Mouse (Mus musculus): Measurements from ENCODE around the gene Cela1. TPM values are rescaled to one million over a fixed set of nuclear protein-coding genes. Genes with fewer than 3 reads are reported as not detected.

The Cela1 gene
- polyA plus RNA-seq, 1 experiment, result 8.3 TPM

DNA sequence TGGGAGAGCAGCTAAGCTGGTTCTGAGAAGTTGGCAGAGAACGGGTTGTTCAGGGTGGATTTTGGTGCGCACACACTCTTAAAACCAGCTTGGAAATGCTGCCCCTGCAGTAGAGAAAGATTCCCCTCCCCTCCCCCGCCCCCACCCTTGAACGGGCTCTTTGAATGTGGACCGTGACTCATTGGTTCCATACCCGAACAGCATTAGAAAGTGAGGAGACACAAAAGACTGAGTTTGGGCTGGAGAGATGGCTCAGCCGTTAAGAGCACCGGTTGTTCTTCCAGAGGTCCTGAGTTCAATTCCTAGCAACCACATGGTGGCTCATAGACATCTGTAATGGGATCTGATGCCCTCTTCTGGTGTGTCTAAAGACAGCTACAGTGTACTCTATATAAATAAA, 17.7 kb downstream of the Cela1 start:
- Histone ChIP-seq H3K27me3 (ENCODE audit: control insufficient read depth, insufficient read depth, low read length) (no peaks in the 10 kb centered on the region), H3K4me3 (replicated peaks; ENCODE audit: insufficient read depth, low read depth, low read length) (no peak overlapping the region), H3K4me1 (ENCODE audit: control insufficient read depth, insufficient read depth, low read length) (no peaks in the 10 kb centered on the region), H3K27ac (ENCODE audit: insufficient read depth, low read length) (no peak overlapping the region)
- TF ChIP-seq POLR2A (IDR thresholded peaks at IDR 0.05; ENCODE audit: borderline replicate concordance, insufficient read depth, low read length), result no peak
- no peak for TF ChIP-seq CTCF (IDR thresholded peaks at IDR 0.05; ENCODE audit: borderline replicate concordance, insufficient read depth, low read depth, low read length)
- 55% methylated on average over 8 of the region's 8 CpGs for WGBS
- no peak for DNase-seq

DNA sequence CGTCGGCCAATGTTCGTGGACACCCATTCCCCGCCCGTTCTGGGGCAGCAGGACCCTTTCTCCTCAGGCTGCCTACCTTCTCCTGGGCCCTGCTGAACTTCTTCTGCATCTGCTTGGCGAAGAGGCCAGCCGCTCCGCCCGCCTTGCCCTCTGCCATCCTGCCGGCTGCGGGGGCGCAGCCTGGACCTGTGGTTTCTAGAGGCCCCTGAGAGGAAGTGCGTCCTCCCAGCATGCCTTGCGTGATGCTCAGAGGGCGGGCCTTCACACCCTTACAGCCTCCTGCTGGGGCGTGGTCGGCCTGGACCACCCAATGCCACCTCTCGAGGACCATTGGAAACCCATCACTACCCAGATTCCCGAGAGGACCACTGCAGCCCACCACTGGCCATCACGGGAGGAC, 18.4 kb downstream of the Cela1 start, which contains the start of gene Bin2:
TSS of gene Bin2 (minus strand) at position 217 of the 400 bp plus-strand sequence.
- Histone ChIP-seq H3K4me1 (ENCODE audit: control insufficient read depth, insufficient read depth, low read length) (no peaks in the 10 kb centered on the region), H3K27ac (ENCODE audit: insufficient read depth, low read length) (no peak within 1 kb of the TSS), H3K27me3 (ENCODE audit: control insufficient read depth, insufficient read depth, low read length) (no peaks in the 10 kb centered on the region), H3K4me3 (replicated peaks; ENCODE audit: insufficient read depth, low read depth, low read length) (no peak within 1 kb of the TSS)
- 93% methylated on average over 20 of the region's 20 CpGs for WGBS
- TF ChIP-seq POLR2A (IDR thresholded peaks at IDR 0.05; ENCODE audit: borderline replicate concordance, insufficient read depth, low read length) (no peak), CTCF (IDR thresholded peaks at IDR 0.05; ENCODE audit: borderline replicate concordance, insufficient read depth, low read depth, low read length) (no peak)
- no peak for DNase-seq

DNA sequence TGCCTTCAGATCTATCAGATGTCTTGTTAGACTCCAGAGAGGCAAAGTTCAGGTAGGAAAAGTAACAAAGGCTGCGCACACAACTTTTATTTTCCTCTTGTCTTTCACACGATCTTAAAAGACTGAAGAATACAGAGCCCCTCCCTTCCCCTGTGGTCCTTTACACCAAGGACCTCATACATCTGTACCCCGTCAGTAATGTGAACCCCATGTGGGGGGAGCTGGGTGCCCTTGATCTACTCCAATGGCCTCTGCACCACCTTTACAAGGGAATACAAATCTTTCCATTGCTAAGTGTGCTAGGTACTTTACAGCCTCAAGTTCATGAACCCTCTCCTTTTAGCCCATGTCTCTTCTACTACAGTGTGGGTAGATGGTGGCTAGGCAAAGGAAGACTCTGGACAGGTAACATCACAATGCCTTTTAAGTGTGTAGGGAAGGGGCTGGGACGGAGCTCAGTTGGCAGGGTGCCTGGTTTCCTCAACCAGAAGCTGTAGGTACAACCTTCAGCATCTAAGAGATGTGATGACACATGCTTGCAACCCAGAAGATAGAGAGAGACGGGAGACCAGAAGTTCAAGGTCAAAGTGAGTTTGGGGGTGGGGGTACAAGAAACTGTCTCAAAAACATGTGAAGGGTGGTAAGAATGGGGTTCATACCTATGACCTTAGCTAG, 19.7 kb downstream of the Cela1 start:
- no peaks in the 10 kb centered on the region for H3K4me1 ChIP-seq (ENCODE audit: control insufficient read depth, insufficient read depth, low read length)
- H3K4me3 ChIP-seq (replicated peaks; ENCODE audit: insufficient read depth, low read depth, low read length), result no peak overlapping the region
- no peak overlapping the region for H3K27ac ChIP-seq (ENCODE audit: insufficient read depth, low read length)
- no peaks in the 10 kb centered on the region for H3K27me3 ChIP-seq (ENCODE audit: control insufficient read depth, insufficient read depth, low read length)
- WGBS, result 86% methylated on average over 5 of the region's 5 CpGs
- DNase-seq, result no peak
- no peak for TF ChIP-seq CTCF (IDR thresholded peaks at IDR 0.05; ENCODE audit: borderline replicate concordance, insufficient read depth, low read depth, low read length)
- TF ChIP-seq POLR2A (IDR thresholded peaks at IDR 0.05; ENCODE audit: borderline replicate concordance, insufficient read depth, low read length), result no peak

DNA sequence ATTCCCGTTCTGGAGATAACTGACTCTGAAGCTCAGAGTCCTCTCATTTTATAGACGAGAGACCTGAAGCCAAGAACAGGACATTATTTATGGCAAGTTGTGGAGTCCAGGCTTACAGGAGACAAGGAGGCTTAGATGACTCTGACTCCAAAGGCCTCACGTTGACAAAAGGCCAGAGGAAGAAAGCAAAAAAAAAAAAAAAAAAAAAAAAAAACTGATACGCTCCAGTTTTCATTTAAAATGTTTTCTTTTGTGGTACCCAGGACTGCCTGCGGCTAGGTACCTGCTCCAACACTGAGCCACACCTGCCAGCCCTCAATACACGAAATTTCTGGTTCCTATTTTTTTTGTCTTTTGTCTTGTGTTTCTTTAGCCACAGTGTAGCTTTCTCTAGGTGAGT, 20.3 kb downstream of the Cela1 start:
- no peak for DNase-seq
- no peak overlapping the region for H3K4me3 ChIP-seq (replicated peaks; ENCODE audit: insufficient read depth, low read depth, low read length)
- WGBS, result 73% methylated on average over 6 of the region's 6 CpGs
- H3K27ac ChIP-seq (ENCODE audit: insufficient read depth, low read length), result no peak overlapping the region
- TF ChIP-seq POLR2A (IDR thresholded peaks at IDR 0.05; ENCODE audit: borderline replicate concordance, insufficient read depth, low read length) (no peak), CTCF (IDR thresholded peaks at IDR 0.05; ENCODE audit: borderline replicate concordance, insufficient read depth, low read depth, low read length) (no peak)
- H3K4me1 ChIP-seq (ENCODE audit: control insufficient read depth, insufficient read depth, low read length), result no peaks in the 10 kb centered on the region
- no peaks in the 10 kb centered on the region for H3K27me3 ChIP-seq (ENCODE audit: control insufficient read depth, insufficient read depth, low read length)

DNA sequence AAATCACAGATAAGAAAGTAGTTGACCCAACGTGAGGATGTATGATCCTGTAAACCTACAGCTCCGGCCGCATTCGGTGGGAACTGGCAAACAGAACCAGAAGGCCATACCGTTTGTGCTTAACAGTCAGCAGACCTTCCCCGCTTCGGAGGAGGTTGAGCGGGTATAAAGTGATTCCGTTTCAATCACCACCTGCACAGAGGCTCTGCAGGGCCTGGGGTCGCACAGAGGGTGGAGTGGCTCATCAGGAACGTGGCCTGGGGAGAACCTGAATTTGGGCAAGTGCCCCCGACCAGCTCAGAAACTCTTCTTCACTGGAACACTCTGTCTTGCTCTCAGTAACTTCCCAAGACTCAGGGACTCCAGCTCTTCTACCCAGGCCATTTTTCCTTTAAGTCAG, 20.9 kb downstream of the Cela1 start:
- Histone ChIP-seq H3K4me1 (ENCODE audit: control insufficient read depth, insufficient read depth, low read length) (no peaks in the 10 kb centered on the region), H3K27me3 (ENCODE audit: control insufficient read depth, insufficient read depth, low read length) (no peaks in the 10 kb centered on the region), H3K27ac (ENCODE audit: insufficient read depth, low read length) (no peak overlapping the region), H3K4me3 (replicated peaks; ENCODE audit: insufficient read depth, low read depth, low read length) (no peak overlapping the region)
- DNase-seq, result no peak
- TF ChIP-seq POLR2A (IDR thresholded peaks at IDR 0.05; ENCODE audit: borderline replicate concordance, insufficient read depth, low read length) (no peak), CTCF (IDR thresholded peaks at IDR 0.05; ENCODE audit: borderline replicate concordance, insufficient read depth, low read depth, low read length) (no peak)
- 50% methylated on average over 12 of the region's 12 CpGs for WGBS

DNA sequence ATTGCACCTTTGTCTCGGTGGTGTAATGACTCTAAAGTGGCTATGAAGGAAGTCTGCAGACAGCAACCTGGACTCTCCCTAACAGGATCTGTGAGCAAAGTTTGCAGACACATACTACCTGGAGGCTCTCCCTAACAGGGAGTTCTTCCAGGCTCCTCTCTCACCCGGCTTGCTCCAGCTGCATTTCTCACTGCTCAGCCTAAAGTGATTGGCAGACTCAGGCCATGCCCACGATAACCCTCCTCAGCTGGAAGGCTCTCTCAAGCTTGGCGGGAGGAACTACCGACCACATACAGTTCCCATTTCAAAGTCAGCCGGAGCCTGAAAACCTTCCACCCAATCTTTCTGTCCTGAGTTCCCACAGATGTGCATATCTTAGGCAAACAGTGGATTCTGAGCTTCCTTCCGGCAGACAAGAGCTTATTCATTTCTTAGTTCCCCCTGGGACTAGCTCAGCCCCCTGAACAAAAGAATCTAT, 21.5 kb downstream of the Cela1 start:
- Histone ChIP-seq H3K27ac (ENCODE audit: insufficient read depth, low read length) (no peak overlapping the region), H3K4me3 (replicated peaks; ENCODE audit: insufficient read depth, low read depth, low read length) (no peak overlapping the region), H3K27me3 (ENCODE audit: control insufficient read depth, insufficient read depth, low read length) (no peaks in the 10 kb centered on the region), H3K4me1 (ENCODE audit: control insufficient read depth, insufficient read depth, low read length) (no peaks in the 10 kb centered on the region)
- DNase-seq, result no peak
- WGBS, result 15% methylated on average over 7 of the region's 7 CpGs
- TF ChIP-seq CTCF (IDR thresholded peaks at IDR 0.05; ENCODE audit: borderline replicate concordance, insufficient read depth, low read depth, low read length) (no peak), POLR2A (IDR thresholded peaks at IDR 0.05; ENCODE audit: borderline replicate concordance, insufficient read depth, low read length) (no peak)

DNA sequence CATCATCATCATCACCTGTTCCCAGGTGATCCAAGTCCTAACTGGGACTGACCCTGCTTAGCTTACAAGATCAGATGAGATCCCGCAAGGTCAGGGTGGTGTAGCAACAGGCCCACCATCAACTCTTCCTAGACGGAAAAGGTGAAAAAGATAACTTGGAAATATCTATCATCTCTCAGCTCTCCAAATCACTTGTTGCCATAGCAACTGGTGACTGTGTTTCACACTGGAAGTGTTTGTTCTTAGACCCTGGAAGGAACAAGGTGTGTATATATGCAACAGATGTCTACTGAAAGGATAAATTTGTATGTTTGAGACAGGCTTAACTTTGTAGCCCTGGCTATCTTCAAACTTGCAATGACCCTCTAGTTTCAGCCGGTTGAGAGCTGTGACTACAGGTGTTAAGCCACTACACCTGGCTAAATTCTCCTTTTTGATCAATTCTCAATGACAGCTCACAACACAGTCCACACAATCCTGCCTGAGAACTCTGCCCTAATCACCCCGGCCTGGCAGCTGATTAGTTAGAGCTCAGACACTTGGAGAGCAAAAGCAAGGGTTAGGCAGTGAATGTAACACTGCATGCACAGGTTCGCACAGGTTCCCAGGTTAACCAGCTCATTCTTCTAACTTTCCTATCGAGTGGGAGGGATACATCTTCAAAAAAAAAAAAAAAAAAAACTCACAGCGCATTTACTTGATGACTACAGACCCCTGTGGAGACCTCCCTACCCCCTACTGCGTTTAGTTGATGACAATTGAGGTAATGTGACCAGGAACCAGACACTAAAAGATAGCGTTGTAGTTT, 22.1 kb downstream of the Cela1 start:
- H3K4me3 ChIP-seq (replicated peaks; ENCODE audit: insufficient read depth, low read depth, low read length), result no peak overlapping the region
- no peak overlapping the region for H3K27ac ChIP-seq (ENCODE audit: insufficient read depth, low read length)
- no peaks in the 10 kb centered on the region for H3K27me3 ChIP-seq (ENCODE audit: control insufficient read depth, insufficient read depth, low read length)
- no peak for DNase-seq
- TF ChIP-seq CTCF (IDR thresholded peaks at IDR 0.05; ENCODE audit: borderline replicate concordance, insufficient read depth, low read depth, low read length) (no peak), POLR2A (IDR thresholded peaks at IDR 0.05; ENCODE audit: borderline replicate concordance, insufficient read depth, low read length) (no peak)
- 47% methylated on average over 9 of the region's 9 CpGs for WGBS
- peaks cover 2% of the 10 kb centered on the region for H3K4me1 ChIP-seq (ENCODE audit: control insufficient read depth, insufficient read depth, low read length)

All from cerebellum, adult 2 months (tissue).